Mouse (Mus musculus): Measurements from ENCODE around the gene Fam155a.
"Not testable (repeated sequence)": the region's sequence is repeated elsewhere in the genome, so short reads cannot be mapped to it uniquely, and the experiment has no call there.

Gene Fam155a

DNA sequence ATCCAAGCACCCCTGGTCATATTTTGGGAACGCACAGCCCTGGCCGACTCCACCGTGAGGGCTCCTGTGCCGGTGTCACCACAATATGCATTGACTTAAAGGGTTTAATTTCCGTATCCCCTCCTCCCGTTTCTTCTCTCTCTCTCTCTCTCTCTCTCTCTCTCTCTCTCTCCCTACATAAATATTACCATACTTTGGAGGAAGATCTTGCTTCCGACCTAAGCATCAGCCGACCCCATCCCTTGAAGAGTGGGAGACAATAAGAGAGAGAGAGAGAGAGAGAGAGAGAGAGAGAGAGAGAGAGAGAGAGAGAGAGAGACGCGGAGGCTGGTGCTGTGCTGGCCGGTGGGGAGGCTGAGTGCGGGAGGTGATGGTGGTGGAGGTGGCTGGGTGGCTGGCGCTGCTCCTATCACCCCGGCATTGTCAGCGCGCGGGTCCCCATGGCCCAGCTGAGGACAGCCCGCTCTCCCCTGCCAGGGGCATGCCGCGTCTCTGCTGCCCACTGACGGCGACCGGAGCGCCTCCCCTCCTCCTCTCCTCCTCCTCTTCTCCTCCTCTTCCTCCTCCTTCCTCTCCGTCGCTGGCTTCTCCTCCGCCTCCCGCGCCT is at the start of gene Fam155a:
TSS of gene Fam155a (minus strand) at position 163 of the 607 bp plus-strand sequence.
- peak; percentile 38 for DNase-seq (ENCODE audit: extremely low spot score)

DNA sequence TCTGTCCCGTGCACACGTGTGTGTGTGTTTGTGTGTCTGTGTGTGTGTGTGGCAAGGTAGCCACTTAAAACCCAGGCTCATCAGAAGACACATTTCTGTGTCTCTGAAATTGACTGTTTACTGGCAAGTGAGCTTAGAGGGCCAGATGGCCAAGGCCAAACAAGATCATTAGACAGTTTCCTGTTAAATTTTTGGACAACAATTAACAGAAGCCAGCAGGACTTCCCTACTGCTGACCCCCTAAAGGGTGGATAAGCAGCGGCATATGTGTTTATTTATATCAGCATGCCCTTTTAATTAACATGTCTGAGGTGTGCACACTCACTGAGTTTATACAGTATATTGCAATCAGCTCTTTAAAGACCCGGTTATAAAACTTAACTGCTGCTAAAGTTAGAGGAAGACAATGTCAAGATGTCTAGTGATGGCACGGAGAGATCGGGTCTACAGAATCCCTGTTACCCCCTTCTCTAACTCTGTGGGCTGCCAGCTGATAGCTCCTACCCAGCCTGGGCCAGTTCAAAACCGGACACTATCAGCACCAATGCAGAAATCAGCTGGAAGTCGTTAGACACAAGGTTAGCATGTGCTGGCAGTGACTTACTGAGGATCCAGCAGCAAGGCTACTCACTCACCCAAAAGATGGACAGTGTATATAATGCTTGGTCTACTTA is 42.4 kb upstream of the Fam155a start:
- DNase-seq (ENCODE audit: extremely low spot score): no peak

DNA sequence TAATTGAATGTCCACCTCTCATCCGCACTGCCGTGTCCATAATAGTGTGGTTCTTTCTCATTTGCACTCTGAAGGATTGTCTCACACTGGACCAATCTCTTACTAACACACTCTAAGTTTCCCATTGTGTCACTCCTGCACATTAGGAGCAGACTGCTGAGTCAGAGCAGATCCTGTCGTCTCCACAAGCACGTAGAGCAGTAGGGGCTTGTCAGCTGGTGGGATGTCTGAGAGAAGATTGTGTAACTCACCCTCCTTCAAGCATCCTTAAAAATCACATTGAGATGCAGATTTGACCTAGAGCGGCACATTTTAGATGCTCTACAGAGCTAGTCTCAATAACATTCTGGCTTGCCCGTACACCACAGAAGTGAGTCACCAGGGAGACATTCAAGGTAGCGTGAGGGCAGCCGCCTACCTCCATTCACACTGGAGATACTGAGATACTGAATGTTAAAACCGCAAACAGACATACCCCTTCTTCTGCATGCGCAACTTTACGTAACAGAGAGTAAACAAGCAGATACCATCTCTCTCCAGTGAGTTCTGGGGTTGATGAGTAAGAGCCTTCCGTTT is 40.1 kb upstream of the Fam155a start:
- no peak for DNase-seq (ENCODE audit: extremely low spot score)

DNA sequence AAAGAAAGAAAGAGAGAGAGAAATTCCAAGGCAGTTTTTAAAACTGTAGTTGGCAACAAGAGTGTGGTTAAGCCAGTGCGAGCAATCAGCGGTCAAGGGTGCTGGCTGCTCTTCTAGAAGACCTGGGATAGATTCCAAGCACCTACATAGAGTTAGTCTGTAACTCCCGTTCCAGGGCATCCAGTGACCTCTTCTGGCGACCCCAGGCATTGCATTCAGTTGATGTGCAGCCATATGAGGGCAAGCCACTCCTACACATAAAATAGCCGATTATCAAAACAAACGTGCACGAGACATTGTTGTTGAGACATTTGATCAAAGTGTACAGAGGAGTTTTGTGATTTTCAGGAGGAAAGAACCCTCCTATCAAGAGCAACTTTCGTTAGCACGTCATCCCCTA is 37.6 kb upstream of the Fam155a start:
- no peak for DNase-seq (ENCODE audit: extremely low spot score)

DNA sequence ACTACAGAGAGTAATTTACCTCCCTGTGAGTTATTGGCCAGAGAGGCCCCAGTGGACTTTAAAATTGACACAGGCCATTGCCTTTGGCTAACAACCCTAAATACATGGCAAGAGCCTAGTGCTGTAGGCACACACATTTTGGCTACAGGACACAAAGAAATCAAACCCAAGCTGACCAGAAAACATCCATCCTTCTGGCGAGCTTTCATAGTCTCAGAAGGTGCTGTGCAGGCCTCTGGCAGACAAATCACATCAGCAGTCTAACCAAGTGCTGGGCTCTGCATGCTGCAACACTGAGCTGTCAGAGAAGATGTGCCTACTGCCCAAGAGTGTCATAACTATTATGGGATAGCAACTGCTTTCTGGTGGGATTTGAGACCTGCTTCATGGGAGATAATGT is 34.7 kb upstream of the Fam155a start:
- no peak for DNase-seq (ENCODE audit: extremely low spot score)

DNA sequence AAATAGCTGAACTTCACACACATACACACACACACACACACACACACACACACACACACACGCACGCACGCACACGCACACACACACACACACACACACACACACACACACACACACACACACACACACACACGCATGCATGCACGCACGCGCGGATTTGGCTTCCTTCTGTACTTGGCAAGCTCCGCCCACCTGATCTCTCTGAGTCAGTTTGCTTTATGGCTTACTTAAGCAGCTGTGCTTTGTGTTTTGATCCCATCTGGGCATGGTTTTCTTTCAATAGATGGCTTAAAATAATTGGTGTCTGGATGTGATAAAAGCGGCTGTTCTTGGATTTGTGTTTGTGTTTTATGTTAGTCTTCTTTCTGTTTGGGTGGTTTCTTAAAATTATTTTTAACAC is 29.4 kb upstream of the Fam155a start:
- not testable (repeated sequence) for DNase-seq (ENCODE audit: extremely low spot score)

DNA sequence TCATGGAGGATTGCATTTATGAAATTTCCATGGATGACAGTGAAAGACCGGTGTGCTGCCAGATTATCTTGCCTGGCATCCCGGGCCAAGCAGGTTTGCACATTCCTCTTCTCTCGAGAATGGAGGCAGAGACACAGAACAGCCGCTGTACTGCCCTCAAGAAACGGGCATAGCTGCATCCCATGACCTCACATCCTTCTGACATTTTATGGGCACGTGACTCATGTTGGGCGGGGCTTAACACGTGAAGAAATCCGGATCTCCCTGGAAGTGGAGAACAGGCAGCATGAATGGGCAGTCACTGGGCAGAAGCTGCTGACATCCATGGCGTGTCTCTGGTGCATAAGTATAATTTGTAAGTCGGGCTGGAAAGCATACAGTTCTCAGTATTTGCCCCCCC is 29.0 kb upstream of the Fam155a start:
- DNase-seq (ENCODE audit: extremely low spot score): no peak

DNA sequence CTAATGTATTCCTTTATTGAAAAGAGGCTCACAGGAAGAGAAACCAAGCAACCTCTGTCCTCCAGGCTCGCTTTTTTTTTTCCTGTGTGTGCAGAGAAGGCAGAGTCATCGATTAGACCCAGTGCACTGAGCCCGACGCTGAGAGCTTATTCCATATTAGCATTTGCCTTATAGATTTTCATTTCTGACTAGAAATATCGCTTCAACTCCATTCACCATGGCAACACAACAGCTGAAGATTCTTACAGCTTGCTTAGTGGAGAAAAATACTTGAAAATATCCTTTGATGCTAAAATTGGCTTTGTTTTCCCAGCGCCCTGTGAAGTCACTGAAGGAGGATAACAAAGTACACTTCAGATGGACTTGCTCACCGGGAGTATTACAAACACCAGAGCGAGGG is 26.6 kb upstream of the Fam155a start:
- DNase-seq (ENCODE audit: extremely low spot score): no peak

DNA sequence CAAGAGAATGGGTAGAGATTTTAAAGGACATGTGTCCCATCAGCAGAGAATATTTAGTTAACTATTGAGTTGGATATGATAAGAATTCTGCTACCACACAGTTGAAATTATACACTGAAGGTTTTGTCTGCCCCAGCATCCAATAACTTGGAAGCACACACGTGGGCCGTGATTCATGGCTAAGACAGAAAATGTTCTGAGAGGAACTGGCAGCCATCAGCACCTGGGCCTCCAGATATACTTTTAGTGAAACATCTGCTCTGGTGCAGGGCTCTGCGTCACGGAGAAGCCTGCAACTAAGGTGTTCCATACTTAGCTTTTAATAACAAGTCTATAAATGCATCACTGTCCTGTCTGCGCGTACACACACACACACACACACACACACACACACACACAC is 24.8 kb upstream of the Fam155a start:
- no peak for DNase-seq (ENCODE audit: extremely low spot score)

DNA sequence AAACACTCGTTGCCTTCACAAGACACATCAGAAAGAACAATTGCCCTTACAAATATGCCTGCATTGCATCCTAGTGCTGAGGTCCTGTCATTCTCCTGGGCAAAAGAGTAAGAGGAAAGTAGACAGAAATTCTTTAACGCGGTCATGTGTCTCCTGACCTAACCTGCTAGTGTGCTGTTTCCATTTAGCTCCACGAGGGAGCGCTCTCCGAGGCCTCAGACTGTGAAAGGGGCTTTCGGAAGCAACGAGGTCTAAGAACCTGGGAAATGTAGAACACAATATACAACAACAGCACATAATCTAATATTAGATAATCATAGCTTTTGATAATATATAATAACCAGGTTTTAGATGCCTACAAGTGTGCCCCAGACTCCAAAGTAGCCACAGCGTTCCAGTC is 22.4 kb upstream of the Fam155a start:
- no peak for DNase-seq (ENCODE audit: extremely low spot score)

DNA sequence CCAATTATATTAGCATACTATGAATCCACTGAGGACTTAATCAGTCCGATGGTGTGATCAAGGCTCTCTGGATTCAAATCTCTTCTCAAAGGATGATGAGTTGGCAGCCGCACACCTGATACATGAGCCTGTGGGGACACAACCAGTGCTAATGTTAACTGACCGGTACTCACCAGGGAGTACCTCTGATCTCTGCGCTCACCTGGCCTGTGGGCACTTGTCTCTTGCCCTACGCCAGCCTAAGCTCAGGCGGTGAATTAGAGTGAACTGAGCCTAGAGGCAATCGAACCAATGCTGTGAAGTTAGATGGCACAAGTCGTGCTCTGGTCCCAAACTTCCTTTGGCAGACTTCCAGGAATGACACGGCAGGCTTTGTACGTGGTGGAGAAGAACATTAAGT is 9.4 kb upstream of the Fam155a start:
- DNase-seq (ENCODE audit: extremely low spot score): no peak

DNA sequence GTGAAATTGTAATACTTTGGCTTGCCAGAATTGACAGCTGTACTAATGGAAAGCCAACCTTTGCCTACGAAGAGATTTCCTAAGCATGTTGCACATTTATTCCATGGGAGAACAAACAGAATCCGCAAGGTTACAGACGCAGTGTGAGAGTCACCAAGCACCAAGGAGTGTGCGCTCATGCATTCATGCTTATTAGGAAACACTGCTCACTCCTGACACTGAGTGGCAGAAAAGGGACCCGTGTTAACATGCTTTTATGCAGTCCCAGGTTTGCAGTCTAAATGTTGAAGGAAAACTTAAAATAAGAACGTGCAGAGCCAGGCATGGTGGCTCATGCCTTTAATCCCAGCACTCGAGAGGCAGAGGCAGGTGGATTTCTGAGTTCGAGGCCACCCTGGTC is 7.2 kb upstream of the Fam155a start:
- DNase-seq (ENCODE audit: extremely low spot score): no peak

DNA sequence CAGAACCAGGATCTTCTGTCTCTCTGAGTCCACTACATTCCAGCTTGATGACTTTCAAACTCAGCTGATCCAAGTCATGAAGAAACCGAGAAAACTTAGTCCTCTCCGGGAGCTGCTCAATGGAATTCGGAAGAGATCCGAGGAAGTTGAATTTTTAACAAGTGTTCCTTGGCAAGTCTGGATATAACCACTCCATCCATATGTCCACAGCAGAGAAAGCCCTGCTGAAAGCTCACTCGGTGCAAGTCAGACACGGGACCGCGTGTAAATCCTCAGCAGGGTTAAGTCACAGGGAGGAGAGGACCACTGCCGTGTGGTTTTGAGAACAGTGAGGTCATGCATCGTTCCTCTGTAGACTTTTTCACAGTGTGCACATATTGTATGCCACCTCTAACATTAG is 5.9 kb upstream of the Fam155a start:
- no peak for DNase-seq (ENCODE audit: extremely low spot score)

DNA sequence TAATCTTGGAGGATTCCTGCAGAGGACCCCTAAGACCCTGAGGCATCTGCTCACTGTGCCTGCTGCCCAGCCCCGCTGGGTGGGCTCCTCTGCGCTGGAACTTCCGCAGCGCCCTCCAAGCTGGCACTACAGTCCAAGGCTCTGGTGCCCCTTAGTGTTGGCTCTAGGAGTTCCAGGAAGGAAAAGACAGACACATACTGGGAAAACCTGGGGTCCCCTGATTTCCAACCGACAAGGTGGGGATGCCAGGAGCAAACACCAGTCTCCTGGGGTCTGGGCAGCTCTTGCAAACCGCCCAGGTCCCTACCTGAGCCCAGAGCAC is 1.5 kb upstream of the Fam155a start:
- no peak for DNase-seq (ENCODE audit: extremely low spot score)

DNA sequence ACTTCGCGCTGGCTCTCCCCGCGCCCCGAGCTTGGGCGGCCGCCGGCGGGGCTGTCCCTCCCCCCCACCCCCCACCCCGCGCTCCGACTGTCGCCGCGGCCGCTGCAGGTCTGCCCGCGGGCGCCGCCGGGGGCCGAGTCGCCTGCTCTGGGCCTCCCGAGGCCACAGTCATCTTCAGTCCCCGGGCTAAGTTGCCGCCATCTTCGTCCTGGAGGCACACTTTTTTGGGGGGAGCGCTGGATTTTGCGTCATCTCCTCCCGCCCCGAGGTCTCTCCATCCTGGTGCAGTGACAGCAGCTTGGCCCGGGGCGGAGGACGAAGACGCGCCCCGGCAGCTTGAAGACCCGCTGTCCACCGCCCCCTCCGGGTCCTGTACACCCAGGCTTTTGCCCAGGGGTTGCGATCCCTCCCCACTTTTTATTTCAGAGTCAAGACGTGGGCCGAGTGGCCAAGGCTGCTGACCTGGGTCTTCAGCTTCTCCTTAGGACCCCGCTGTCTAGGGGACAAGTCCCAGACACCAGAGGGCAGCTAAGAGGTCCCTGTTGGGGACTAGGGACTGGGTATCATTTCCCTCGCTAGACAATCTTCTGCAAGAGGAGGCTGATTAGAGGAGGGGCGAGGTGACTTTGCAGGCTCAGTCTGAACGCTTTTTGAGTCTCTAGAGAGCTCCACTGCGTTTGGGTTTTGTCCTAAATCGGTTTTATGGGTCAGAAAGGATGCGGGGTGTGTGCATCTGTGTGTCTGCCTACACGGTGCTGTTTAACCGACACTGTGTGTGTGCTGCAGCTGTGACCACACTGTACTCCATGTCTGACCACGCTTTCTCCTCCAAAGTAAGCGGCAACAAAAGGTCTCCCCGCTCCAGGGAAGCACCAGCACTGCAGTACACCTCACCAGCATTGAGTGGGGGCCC is 901 bp upstream of the Fam155a start:
- DNase-seq (ENCODE audit: extremely low spot score): peak; percentile 41

DNA sequence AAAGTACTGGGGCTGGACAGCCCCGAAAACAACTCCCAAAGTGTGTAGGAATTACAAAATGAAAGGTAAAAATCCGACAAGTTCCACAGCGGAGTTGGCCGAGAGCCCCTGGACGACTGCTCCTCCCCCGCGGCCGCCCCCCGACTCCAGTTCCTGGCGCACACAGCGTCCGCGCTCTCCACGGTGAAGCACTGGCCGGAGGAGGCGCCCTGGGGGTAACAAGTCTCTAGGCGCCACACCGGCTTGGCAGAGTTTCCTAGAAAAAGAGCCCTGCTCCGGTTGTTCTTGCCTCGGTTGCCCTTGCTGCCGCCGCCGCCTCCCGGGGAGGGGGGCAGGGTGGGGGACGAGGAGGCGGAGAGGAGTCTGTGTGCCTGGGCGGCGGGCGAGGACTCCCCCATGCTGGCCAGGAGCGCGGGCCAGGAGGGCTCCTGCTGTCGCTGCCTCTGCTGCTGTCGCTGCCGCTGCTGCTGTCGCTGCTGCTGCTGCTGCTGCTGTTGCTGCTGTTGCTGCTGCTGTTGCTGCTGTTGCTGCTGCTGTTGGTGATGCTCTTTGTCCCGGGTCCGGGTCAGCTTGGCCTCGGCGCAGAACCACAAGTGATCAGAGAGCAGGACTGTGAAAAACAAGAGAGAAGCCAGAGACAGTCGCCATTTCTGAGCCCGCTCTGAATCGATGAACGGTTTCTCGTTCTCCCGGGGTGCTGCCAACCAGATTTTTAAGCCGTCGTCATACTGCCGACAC is 531 bp downstream of the Fam155a start:
- DNase-seq (ENCODE audit: extremely low spot score): peak; percentile 58

DNA sequence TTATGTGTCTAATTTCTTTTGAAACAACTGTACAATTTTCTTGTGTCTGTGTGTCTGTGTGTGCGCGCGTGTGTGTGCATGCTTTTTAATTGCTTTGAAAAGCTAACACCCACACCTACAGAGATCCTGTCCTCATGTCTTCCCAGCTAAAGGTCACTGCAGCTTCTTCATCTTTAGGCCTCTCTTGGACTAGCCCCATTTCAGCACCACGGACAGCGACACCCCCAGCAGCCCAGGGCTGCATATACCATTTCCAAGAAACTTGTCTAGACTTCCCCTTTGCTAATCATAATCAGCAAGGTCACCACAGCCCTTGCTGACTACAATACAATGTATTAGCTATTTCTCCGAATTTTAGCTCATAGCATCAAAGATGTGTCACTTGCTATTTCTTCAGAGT is 1.9 kb downstream of the Fam155a start:
- DNase-seq (ENCODE audit: extremely low spot score): peak; percentile 74

DNA sequence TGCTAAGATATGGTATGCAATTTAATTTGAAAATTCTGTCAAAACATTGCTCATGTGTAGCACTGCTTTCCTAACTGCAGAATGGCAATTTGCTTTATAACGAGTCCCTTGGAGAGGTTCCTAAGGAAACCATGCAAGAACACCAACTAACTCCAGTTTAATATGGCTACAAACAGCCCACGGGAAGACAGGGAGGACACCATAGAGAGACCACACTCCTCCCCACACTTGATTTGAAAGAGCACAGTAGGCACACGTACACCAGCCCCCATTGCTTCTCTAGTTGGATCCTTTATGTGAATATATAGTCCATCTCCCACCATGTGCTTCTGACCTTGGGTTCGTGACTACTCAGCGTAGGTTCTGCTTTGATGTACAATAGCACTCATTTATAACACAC is 35.8 kb downstream of the Fam155a start:
- DNase-seq (ENCODE audit: extremely low spot score): no peak

DNA sequence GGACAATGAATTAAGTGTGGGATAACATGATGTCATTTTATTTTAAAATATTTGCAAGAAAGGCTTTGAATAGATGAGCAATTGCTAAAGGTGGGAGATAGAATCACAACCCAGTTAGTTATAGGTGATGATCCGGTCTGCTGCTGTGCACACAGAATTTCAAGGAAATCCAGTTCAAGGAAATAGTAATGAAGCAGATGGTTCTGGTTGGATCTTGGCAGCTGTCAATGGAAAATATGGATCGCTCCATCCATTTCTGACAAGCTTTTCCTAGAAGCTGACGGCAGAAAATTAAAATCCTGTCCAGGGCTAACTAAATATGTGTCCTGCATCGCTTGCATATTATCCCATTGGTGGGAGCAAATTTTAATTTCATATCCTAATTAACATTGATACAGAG is 61.2 kb downstream of the Fam155a start:
- DNase-seq (ENCODE audit: extremely low spot score): no peak

DNA sequence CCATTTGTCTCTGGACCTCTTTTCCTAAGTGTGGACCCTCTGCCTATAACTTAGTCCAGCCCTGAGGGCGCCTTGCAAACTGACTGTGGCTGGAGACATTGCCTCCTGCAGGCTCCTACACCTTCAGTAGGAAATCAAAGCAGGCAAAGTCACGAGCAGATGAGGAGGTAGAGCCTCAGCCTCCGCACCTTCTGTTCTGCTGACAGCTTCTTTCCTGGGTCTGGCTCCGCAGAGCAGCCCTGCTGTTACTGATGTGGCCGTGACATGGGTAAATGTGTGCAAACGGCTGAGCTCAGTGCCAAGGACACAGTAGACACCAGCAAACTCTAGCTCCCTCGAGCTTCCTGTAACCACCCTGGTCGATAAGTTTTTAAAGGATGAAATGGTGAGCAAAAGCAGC is 63.5 kb downstream of the Fam155a start:
- no peak for DNase-seq (ENCODE audit: extremely low spot score)

DNA sequence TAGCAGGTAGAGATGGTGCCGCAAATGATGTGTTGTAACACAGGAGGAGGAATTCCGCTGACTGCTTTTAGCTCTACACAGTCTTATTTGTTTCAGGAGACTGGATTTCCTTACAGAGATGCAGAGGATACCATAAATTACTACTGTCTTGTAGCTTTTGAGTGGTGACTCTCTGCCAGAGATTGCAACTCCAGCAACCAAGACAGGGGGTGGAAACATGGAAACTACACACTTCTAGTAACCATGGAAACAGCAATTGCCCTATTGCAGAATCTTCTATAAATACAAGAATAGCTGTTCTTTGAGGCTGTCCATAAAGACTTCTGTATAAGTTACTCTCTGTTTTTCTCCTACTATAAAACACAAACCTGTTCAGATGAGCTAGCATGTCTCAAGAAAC is 76.2 kb downstream of the Fam155a start:
- DNase-seq (ENCODE audit: extremely low spot score): no peak

DNA sequence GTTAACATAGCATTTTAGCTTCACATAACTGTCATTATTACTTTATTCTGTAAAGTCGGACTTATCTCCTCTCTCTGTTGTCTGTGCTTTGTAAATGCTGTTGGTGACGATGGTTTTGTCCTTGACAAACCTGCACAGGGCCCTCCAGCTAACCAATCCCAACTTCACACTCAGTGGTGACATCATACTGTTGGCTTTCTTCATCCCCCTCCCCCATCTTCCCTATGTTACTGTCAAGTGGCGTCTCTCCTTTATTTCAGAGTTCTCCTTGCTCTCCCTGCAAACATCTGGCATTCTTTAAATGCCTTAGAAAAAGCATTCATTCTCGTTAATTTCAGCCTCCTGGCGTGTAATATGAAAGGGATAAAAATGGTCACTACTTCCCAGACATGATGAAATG is 78.6 kb downstream of the Fam155a start:
- no peak for DNase-seq (ENCODE audit: extremely low spot score)

All from embryo, embryonic 9.5 days (tissue).